Mouse (Mus musculus): Measurements from ENCODE around the gene Adcy9. TPM values are rescaled to one million over a fixed set of nuclear protein-coding genes. Genes with fewer than 3 reads are reported as not detected.

The Adcy9 gene
- total and polyA plus RNA-seq, 3 experiments = 1.1 to 3.1 (median 1.2) TPM

DNA sequence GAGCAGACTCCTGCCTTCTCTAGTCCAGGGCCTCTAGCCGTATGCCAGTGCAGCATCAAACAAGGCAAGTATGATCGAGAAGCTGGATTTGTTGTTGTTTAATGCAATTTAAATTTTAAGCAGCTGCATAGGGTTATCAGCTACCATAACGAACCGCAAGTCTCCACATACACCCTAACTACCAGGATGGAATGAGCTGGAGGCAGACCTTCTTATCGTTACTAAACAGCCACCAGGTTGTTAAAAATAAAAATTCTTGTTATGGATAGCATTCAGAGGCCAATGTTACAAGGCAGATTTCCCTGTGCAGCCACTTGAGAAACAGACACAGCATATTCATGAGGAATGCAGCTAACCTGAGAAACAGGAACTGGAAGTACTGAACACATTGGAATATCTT, 86.5 kb downstream of the Adcy9 start:
- in situ Hi-C loops (cut with MboI; ENCODE audit: low pct_ligation_motif_present, low pct_unique_long_range_greater_than_20kb, low sequenced_read_pairs) = no loop called here
- no peak for DNase-seq (ENCODE audit: extremely low read depth)
- no peak overlapping the region for H3K9ac ChIP-seq (ENCODE audit: insufficient read depth, low read depth)
- dilution Hi-C loops (cut with MboI; ENCODE audit: extremely low pct_ligation_motif_present, extremely low pct_unique_long_range_greater_than_20kb, low sequenced_read_pairs) = no loop called here
- H3K79me2 ChIP-seq (replicated peaks; ENCODE audit: control insufficient read depth, extremely low read depth, insufficient read depth, poor library complexity, severe bottlenecking) = no peaks in the 10 kb centered on the region
- H3K4me1 ChIP-seq (ENCODE audit: control insufficient read depth in 1 of 2, insufficient read depth in 2 of 2) = peaks cover 0 to 2% of the 10 kb centered on the region in 2 experiments; a peak in 1 of 4 replicates
- H3K4me3 ChIP-seq (replicated peaks in 1 of 3; ENCODE audit: low read depth in 2 of 3, low read length in 2 of 3, poor library complexity in 1 of 3) = no peak overlapping the region
- no peaks in the 10 kb centered on the region for H3K9me3 ChIP-seq (replicated peaks; ENCODE audit: low read length)
- no peaks in the 10 kb centered on the region for H3K36me3 ChIP-seq (replicated peaks in 1 of 2; ENCODE audit: control insufficient read depth in 1 of 2, insufficient read depth in 1 of 2, low read length in 1 of 2)
- no peaks in the 10 kb centered on the region for H3K27me3 ChIP-seq (replicated peaks)
- no peak for TF ChIP-seq TCF12 (IDR thresholded peaks at IDR 0.05; ENCODE audit: low read depth, low read length)
- no peak for TF ChIP-seq MEF2A (IDR thresholded peaks at IDR 0.05; ENCODE audit: borderline replicate concordance, low read depth, low read length)
- TF ChIP-seq GABPA (IDR thresholded peaks at IDR 0.05; ENCODE audit: insufficient replicate concordance, low read depth, low read length) = no peak
- no peak for TF ChIP-seq MAX (IDR thresholded peaks at IDR 0.05; ENCODE audit: low read length)
- no peak for TF ChIP-seq MAZ (IDR thresholded peaks at IDR 0.05; ENCODE audit: low read depth, low read length)
- TF ChIP-seq CHD1 (IDR thresholded peaks at IDR 0.05; ENCODE audit: low read depth, low read length) = no peak
- no peak for TF ChIP-seq NRF1 (IDR thresholded peaks at IDR 0.05; ENCODE audit: low read depth, low read length)
- TF ChIP-seq KAT2A (IDR thresholded peaks at IDR 0.05; ENCODE audit: insufficient replicate concordance, low read length) = no peak
- TF ChIP-seq ETS1 (conservative IDR thresholded peaks at IDR 0.05; ENCODE audit: low read depth, low read length) = no peak
- no peak overlapping the region for H3K27ac ChIP-seq (ENCODE audit: insufficient read depth, low read depth)
- H3K4me2 ChIP-seq (ENCODE audit: insufficient read depth, low read depth, poor library complexity, severe bottlenecking) = no peak overlapping the region

GRCm38 (mm10) chr16:4333371-4333770, 86.9 kb downstream of the Adcy9 start:
- no peaks in the 10 kb centered on the region for H3K79me2 ChIP-seq (replicated peaks; ENCODE audit: control insufficient read depth, extremely low read depth, insufficient read depth, poor library complexity, severe bottlenecking)
- H3K9me3 ChIP-seq (replicated peaks; ENCODE audit: low read length) = no peaks in the 10 kb centered on the region
- H3K36me3 ChIP-seq (replicated peaks in 1 of 2; ENCODE audit: control insufficient read depth in 1 of 2, insufficient read depth in 1 of 2, low read length in 1 of 2) = no peaks in the 10 kb centered on the region
- no peak overlapping the region for H3K4me3 ChIP-seq (replicated peaks in 1 of 3; ENCODE audit: low read depth in 2 of 3, low read length in 2 of 3, poor library complexity in 1 of 3)
- no peak overlapping the region for H3K27ac ChIP-seq (ENCODE audit: insufficient read depth, low read depth)
- no peak for TF ChIP-seq NELFE (IDR thresholded peaks at IDR 0.05; ENCODE audit: low read depth, low read length)
- TF ChIP-seq MYC (IDR thresholded peaks at IDR 0.05; ENCODE audit: low read depth, low read length) = no peak
- TF ChIP-seq CHD1 (IDR thresholded peaks at IDR 0.05; ENCODE audit: low read depth, low read length) = no peak
- TF ChIP-seq TBP (conservative IDR thresholded peaks at IDR 0.05; ENCODE audit: low read depth, low read length) = no peak
- no peak for TF ChIP-seq BHLHE40 (IDR thresholded peaks at IDR 0.05; ENCODE audit: low read depth, low read length)
- no peak for TF ChIP-seq JUND (conservative IDR thresholded peaks at IDR 0.05; ENCODE audit: low read depth, low read length)
- no peak for TF ChIP-seq ELF1 (IDR thresholded peaks at IDR 0.05; ENCODE audit: low read depth, low read length)
- TF ChIP-seq ZKSCAN1 (IDR thresholded peaks at IDR 0.05; ENCODE audit: borderline replicate concordance, low read depth, low read length) = no peak
- TF ChIP-seq KAT2A (IDR thresholded peaks at IDR 0.05; ENCODE audit: insufficient replicate concordance, low read length) = no peak
- no peak for TF ChIP-seq POLR2AphosphoS2 (IDR thresholded peaks at IDR 0.05; ENCODE audit: low read depth, low read length)
- no peak for TF ChIP-seq ZMIZ1 (IDR thresholded peaks at IDR 0.05; ENCODE audit: low read depth, low read length)
- TF ChIP-seq MEF2A (IDR thresholded peaks at IDR 0.05; ENCODE audit: borderline replicate concordance, low read depth, low read length) = no peak
- TF ChIP-seq JUN (IDR thresholded peaks at IDR 0.05; ENCODE audit: insufficient read depth, low read depth, low read length) = no peak
- no peak for TF ChIP-seq MAX (IDR thresholded peaks at IDR 0.05; ENCODE audit: low read length)
- TF ChIP-seq EP300 (IDR thresholded peaks at IDR 0.05; ENCODE audit: low read length) = no peak
- no peak for TF ChIP-seq RCOR1 (conservative IDR thresholded peaks at IDR 0.05; ENCODE audit: low read depth, low read length)
- no peak for TF ChIP-seq MAZ (IDR thresholded peaks at IDR 0.05; ENCODE audit: low read depth, low read length)
- peaks cover 0 to 2% of the 10 kb centered on the region in 2 experiments; a peak in 1 of 4 replicates for H3K4me1 ChIP-seq (ENCODE audit: control insufficient read depth in 1 of 2, insufficient read depth in 2 of 2)
- no peak for DNase-seq (ENCODE audit: extremely low read depth)
- no peaks in the 10 kb centered on the region for H3K27me3 ChIP-seq (replicated peaks)
- no peak overlapping the region for H3K9ac ChIP-seq (ENCODE audit: insufficient read depth, low read depth)
- no peak overlapping the region for H3K4me2 ChIP-seq (ENCODE audit: insufficient read depth, low read depth, poor library complexity, severe bottlenecking)
- in situ Hi-C loops (cut with MboI; ENCODE audit: low pct_ligation_motif_present, low pct_unique_long_range_greater_than_20kb, low sequenced_read_pairs) (no loop called here), dilution Hi-C loops (cut with MboI; ENCODE audit: extremely low pct_ligation_motif_present, extremely low pct_unique_long_range_greater_than_20kb, low sequenced_read_pairs) (no loop called here)
